Mouse (Mus musculus): ENCODE data around the gene Col4a1. TPM values are rescaled to one million over a fixed set of nuclear protein-coding genes. Genes with fewer than 3 reads are reported as not detected.

Col4a1 gene
- polyA plus RNA-seq, 1 experiment, result 111 TPM

- Histone ChIP-seq H3K27me3 (ENCODE audit: control insufficient read depth, insufficient read depth, low read length) (no peaks in the 10 kb centered on the region), H3K4me1 (ENCODE audit: control insufficient read depth, insufficient read depth, insufficient read length) (no peaks in the 10 kb centered on the region), H3K4me3 (ENCODE audit: extremely low read depth, insufficient read depth, insufficient read length) (no peak overlapping the region), H3K36me3 (ENCODE audit: control insufficient read depth, insufficient read depth, low read length) (no peaks in the 10 kb centered on the region), H3K27ac (ENCODE audit: insufficient read depth, low read length) (no peak overlapping the region)
- 79% methylated on average over 6 of the region's 6 CpGs for WGBS
- no peak for DNase-seq (ENCODE audit: low read depth in 1 of 2, low spot score in 2 of 2)
- TF ChIP-seq POLR2A (IDR thresholded peaks at IDR 0.05; ENCODE audit: low read depth, low read length), result no peak
- TF ChIP-seq CTCF (IDR thresholded peaks at IDR 0.05; ENCODE audit: extremely low read depth, insufficient read depth, insufficient read length, insufficient replicate concordance), result no peak
Observed at GRCm38 (mm10) chr8:11333746-11334145, 21.1 kb upstream of the Col4a1 start.

- H3K4me1 ChIP-seq (ENCODE audit: control insufficient read depth, insufficient read depth, insufficient read length), result no peaks in the 10 kb centered on the region
- WGBS, result 68% methylated on average over 4 of the region's 4 CpGs
Observed at GRCm38 (mm10) chr8:11331561-11331960, 18.9 kb upstream of the Col4a1 start.

GRCm38 (mm10) chr8:11327722-11328417 lies 15.2 kb upstream of the Col4a1 start:
- Histone ChIP-seq H3K36me3 (ENCODE audit: control insufficient read depth, insufficient read depth, low read length) (no peaks in the 10 kb centered on the region), H3K27me3 (ENCODE audit: control insufficient read depth, insufficient read depth, low read length) (no peaks in the 10 kb centered on the region), H3K4me1 (ENCODE audit: control insufficient read depth, insufficient read depth, insufficient read length) (no peaks in the 10 kb centered on the region), H3K4me3 (ENCODE audit: extremely low read depth, insufficient read depth, insufficient read length) (no peak overlapping the region), H3K27ac (ENCODE audit: insufficient read depth, low read length) (no peak overlapping the region; the same call in 1 of the 2 replicates)
- TF ChIP-seq CTCF (IDR thresholded peaks at IDR 0.05; ENCODE audit: extremely low read depth, insufficient read depth, insufficient read length, insufficient replicate concordance) (no peak), POLR2A (IDR thresholded peaks at IDR 0.05; ENCODE audit: low read depth, low read length) (no peak)
- DNase-seq (ENCODE audit: low read depth in 1 of 2, low spot score in 2 of 2), result no peak
- 83% methylated on average over 5 of the region's 5 CpGs for WGBS

More at GRCm38 (mm10) chr8:11331561-11331960, 18.9 kb upstream of the Col4a1 start:
- no peaks in the 10 kb centered on the region for H3K27me3 ChIP-seq (ENCODE audit: control insufficient read depth, insufficient read depth, low read length)
- H3K36me3 ChIP-seq (ENCODE audit: control insufficient read depth, insufficient read depth, low read length), result no peaks in the 10 kb centered on the region
- H3K27ac ChIP-seq (ENCODE audit: insufficient read depth, low read length), result no peak overlapping the region
- DNase-seq (ENCODE audit: low read depth in 1 of 2, low spot score in 2 of 2), result no peak
- H3K4me3 ChIP-seq (ENCODE audit: extremely low read depth, insufficient read depth, insufficient read length), result no peak overlapping the region
- no peak for TF ChIP-seq CTCF (IDR thresholded peaks at IDR 0.05; ENCODE audit: extremely low read depth, insufficient read depth, insufficient read length, insufficient replicate concordance)
- TF ChIP-seq POLR2A (IDR thresholded peaks at IDR 0.05; ENCODE audit: low read depth, low read length), result no peak

- no peaks in the 10 kb centered on the region for H3K4me1 ChIP-seq (ENCODE audit: control insufficient read depth, insufficient read depth, insufficient read length)
- H3K27me3 ChIP-seq (ENCODE audit: control insufficient read depth, insufficient read depth, low read length), result no peaks in the 10 kb centered on the region
- H3K4me3 ChIP-seq (ENCODE audit: extremely low read depth, insufficient read depth, insufficient read length), result no peak overlapping the region
- no peak overlapping the region for H3K27ac ChIP-seq (ENCODE audit: insufficient read depth, low read length)
- DNase-seq (ENCODE audit: low read depth in 1 of 2, low spot score in 2 of 2), result no peak
- no peaks in the 10 kb centered on the region for H3K36me3 ChIP-seq (ENCODE audit: control insufficient read depth, insufficient read depth, low read length)
- TF ChIP-seq POLR2A (IDR thresholded peaks at IDR 0.05; ENCODE audit: low read depth, low read length) (no peak), CTCF (IDR thresholded peaks at IDR 0.05; ENCODE audit: extremely low read depth, insufficient read depth, insufficient read length, insufficient replicate concordance) (no peak)
- 72% methylated on average over 4 of the region's 4 CpGs for WGBS
Observed at GRCm38 (mm10) chr8:11327298-11327697, 14.7 kb upstream of the Col4a1 start.

- 77% methylated on average over 6 of the region's 6 CpGs for WGBS
- no peaks in the 10 kb centered on the region for H3K36me3 ChIP-seq (ENCODE audit: control insufficient read depth, insufficient read depth, low read length)
- DNase-seq (ENCODE audit: low read depth in 1 of 2, low spot score in 2 of 2), result no peak
- H3K27me3 ChIP-seq (ENCODE audit: control insufficient read depth, insufficient read depth, low read length), result no peaks in the 10 kb centered on the region
- H3K4me1 ChIP-seq (ENCODE audit: control insufficient read depth, insufficient read depth, insufficient read length), result no peaks in the 10 kb centered on the region
- H3K27ac ChIP-seq (ENCODE audit: insufficient read depth, low read length), result no peak overlapping the region
- H3K4me3 ChIP-seq (ENCODE audit: extremely low read depth, insufficient read depth, insufficient read length), result no peak overlapping the region
- no peak for TF ChIP-seq CTCF (IDR thresholded peaks at IDR 0.05; ENCODE audit: extremely low read depth, insufficient read depth, insufficient read length, insufficient replicate concordance)
- no peak for TF ChIP-seq POLR2A (IDR thresholded peaks at IDR 0.05; ENCODE audit: low read depth, low read length)
Observed at GRCm38 (mm10) chr8:11324801-11325395, 12.3 kb upstream of the Col4a1 start.

DNA sequence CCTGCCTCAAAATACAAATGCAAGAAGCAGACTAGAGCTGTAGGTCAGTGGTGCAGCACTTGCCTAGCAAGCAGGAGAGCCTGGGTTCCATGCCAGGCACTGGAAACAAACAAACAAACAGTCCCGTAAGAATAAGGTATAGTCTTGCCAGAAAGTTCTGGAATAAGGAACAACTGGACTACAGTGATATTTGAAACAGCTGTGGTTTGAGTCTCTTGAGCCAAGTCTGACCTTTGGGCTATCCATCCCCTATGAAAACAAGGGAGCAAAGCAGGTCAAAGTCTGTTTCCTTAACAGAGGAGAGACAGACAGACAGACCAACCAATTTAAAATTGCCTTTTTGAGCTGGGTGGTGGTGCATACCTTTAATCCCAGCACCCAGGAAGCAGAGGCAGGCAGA lies 11.1 kb upstream of the Col4a1 start:
- no peak for DNase-seq (ENCODE audit: low read depth in 1 of 2, low spot score in 2 of 2)
- no peaks in the 10 kb centered on the region for H3K4me1 ChIP-seq (ENCODE audit: control insufficient read depth, insufficient read depth, insufficient read length)
- 67% methylated on average over 1 of the region's 1 CpGs for WGBS

More for the DNA sequence above, 11.1 kb upstream of the Col4a1 start:
- Histone ChIP-seq H3K4me3 (ENCODE audit: extremely low read depth, insufficient read depth, insufficient read length) (no peak overlapping the region), H3K27ac (ENCODE audit: insufficient read depth, low read length) (0 out of 2 replicates have a peak overlapping the region, but pooled peaks have one; percentile 18), H3K27me3 (ENCODE audit: control insufficient read depth, insufficient read depth, low read length) (no peaks in the 10 kb centered on the region), H3K36me3 (ENCODE audit: control insufficient read depth, insufficient read depth, low read length) (no peaks in the 10 kb centered on the region)
- no peak for TF ChIP-seq POLR2A (IDR thresholded peaks at IDR 0.05; ENCODE audit: low read depth, low read length)
- no peak for TF ChIP-seq CTCF (IDR thresholded peaks at IDR 0.05; ENCODE audit: extremely low read depth, insufficient read depth, insufficient read length, insufficient replicate concordance)
